Mouse (Mus musculus) liver, embryonic 13.5 days (tissue): ENCODE measurements around the gene Herc6. TPM values are rescaled to one million over a fixed set of nuclear protein-coding genes. Genes with fewer than 3 reads are reported as not detected.

Source experiments
- ATAC-seq: fragments of 200-750 bp; cut with Nextera tagmentation; 2 replicates; pipeline ENCODE4 v1.8.0; 2017; ENCODE audit warnings: low read depth, mild to moderate bottlenecking, moderate number of reproducible peaks, moderate library complexity
- DNase-seq: peaks from one replicate; pipeline ENCODE4 v3.0.0; 2022
- H3K27ac ChIP-seq: fragments of 300-500 bp; sonication (generic); 2 replicates; pipeline ENCODE4 v1.5.1; 2015; ENCODE audit warnings: moderate library complexity, mild to moderate bottlenecking, inconsistent platforms
- H3K27me3 ChIP-seq: fragments of 300-500 bp; sonication (generic); 2 replicates; pipeline ENCODE4 v1.6.1; 2015; ENCODE audit warnings: mild to moderate bottlenecking, inconsistent platforms
- H3K36me3 ChIP-seq: fragments of 300-500 bp; sonication (generic); 2 replicates; pipeline ENCODE4 v1.6.1; 2015; ENCODE audit warnings: mild to moderate bottlenecking, inconsistent platforms
- H3K4me1 ChIP-seq: fragments of 300-500 bp; sonication (generic); replicated peaks from 2 replicates; pipeline ENCODE4 v1.6.1; 2015; ENCODE audit warnings: inconsistent platforms
- H3K4me2 ChIP-seq: fragments of 300-500 bp; sonication (generic); 2 replicates; pipeline ENCODE4 v1.6.1; 2015; ENCODE audit warnings: inconsistent platforms, mild to moderate bottlenecking, moderate library complexity
- H3K4me3 ChIP-seq: fragments of 300-500 bp; sonication (generic); replicated peaks from 2 replicates; pipeline ENCODE4 v1.5.1; 2015; ENCODE audit warnings: mild to moderate bottlenecking, inconsistent platforms
- H3K9ac ChIP-seq: fragments of 300-500 bp; sonication (generic); 2 replicates; pipeline ENCODE4 v1.6.1; 2015; ENCODE audit warnings: mild to moderate bottlenecking, inconsistent platforms
- H3K9me3 ChIP-seq: fragments of 300-500 bp; sonication (generic); replicated peaks from 2 replicates; pipeline ENCODE4 v1.6.1; 2016; ENCODE audit warnings: inconsistent platforms
- WGBS: fragments of 180-500 bp; shearing (Covaris S2); methylation state at CpG from one replicate; pipeline ENCODE4 v1.1.7; 2015; ENCODE audit not compliant: insufficient replicate concordance; 5-methylcytosine and 5-hydroxymethylcytosine counted together
- polyA plus RNA-seq: library from polyadenylated mRNA; unstranded; fragments of >200 nt; fragmentation: Nextera tagmentation; extraction: Ambion mirVana; gene quantifications from 2 replicates; pipeline ENCODE4 v1.2.1, GENCODE M21; 2015

The Herc6 gene
- polyA plus RNA-seq = 3.1 and 4.9 TPM in 2 replicates

DNA sequence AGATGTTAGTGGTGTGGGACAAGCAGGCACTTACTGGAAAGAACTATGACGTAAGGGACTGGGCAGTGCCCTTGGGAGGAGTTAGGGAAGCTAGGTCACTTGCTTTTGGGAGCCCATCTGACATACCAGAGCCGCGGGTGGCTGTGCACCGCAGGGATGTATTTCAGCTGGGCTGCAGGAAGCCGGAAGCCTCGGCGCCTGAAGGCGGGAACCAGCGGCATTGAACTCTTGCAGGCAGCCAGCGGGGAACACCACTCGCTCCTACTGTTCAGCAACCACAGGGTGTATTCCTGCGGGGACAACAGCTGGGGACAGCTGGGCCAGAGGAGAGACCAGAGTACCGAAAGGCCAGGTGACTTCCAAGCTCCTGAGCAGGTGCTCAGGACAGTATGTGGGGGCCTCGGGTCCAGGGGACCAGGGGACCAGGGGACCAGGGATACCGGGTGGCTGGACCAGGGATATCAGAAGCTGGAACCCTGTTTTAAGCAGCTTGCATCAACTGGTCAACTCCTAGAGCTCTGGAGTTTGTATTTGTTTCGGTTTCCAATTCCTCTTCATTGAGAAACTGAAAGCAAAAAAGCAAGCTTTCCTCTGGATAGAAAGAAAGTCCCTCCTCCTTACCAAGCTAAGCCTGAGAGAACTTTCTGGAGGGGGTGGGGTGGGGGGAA, at the start of gene Herc6:
Gene Herc6 (plus strand): TSS at position 120 of the 668 bp plus-strand sequence.
- Histone ChIP-seq H3K4me3 (peak within 1 kb of the TSS; percentile 79), H3K4me2 (peak within 1 kb of the TSS; percentile 87), H3K27ac (peak within 1 kb of the TSS; percentile 77), H3K36me3 (no peaks in the 10 kb centered on the region), H3K9ac (peak within 1 kb of the TSS; percentile 85), H3K9me3 (no peaks in the 10 kb centered on the region), H3K4me1 (peaks cover 15% of the 10 kb centered on the region), H3K27me3 (no peaks in the 10 kb centered on the region)
- DNase-seq (peak; percentile 60), ATAC-seq (peak; percentile 97)
- WGBS = 2% methylated on average over 16 of the region's 16 CpGs

DNA sequence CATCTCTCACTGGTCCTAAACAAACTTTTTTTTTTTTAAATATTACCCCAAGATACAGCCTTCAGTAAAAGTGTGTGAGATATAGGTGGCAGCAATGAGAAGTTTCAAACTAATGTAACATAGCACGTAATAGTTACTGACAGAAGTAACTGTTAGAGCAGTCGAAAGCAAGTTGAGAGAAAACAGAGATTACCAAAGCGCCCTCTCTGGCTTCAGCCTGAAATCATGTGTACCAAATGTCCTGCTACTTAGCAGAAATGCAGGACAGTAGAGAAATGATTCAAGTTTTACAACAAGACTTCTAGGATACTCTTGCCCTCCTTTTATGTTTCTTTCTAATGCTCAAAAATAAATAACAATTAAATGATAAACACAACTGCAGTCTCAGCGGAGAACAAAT, 49.8 kb upstream of the Herc6 start:
- DNase-seq = no peak
- WGBS = 61% methylated on average over 4 of the region's 4 CpGs
- no peak overlapping the region for H3K9ac ChIP-seq
- no peak for ATAC-seq
- no peak overlapping the region for H3K4me3 ChIP-seq
- H3K9me3 ChIP-seq = no peaks in the 10 kb centered on the region
- H3K27me3 ChIP-seq = no peaks in the 10 kb centered on the region
- no peak overlapping the region for H3K4me2 ChIP-seq
- H3K27ac ChIP-seq = no peak overlapping the region
- H3K4me1 ChIP-seq = peaks cover 31% of the 10 kb centered on the region
- no peaks in the 10 kb centered on the region for H3K36me3 ChIP-seq

DNA sequence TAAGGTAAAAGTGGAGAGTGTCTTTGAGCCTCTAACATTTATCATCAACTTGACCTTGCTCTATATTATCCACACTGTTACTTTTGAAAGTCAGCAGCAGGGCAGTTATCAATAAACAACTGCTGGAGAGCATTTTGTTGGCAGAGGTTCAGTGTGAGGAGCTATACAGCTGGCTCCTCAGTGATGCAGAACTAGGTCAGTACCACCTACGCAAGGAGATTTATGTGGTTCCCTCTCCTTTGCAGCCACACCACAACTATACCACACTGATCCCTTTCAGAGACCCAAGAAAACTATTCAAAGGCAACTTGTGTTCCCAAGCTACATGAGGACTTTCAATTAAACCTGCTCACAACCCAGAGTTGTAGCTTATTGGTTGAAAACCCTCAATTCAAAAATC, 49.4 kb upstream of the Herc6 start:
- no peak overlapping the region for H3K4me3 ChIP-seq
- peaks cover 31% of the 10 kb centered on the region for H3K4me1 ChIP-seq
- ATAC-seq (no peak), DNase-seq (no peak)
- H3K36me3 ChIP-seq = no peaks in the 10 kb centered on the region
- no peaks in the 10 kb centered on the region for H3K9me3 ChIP-seq
- H3K27ac ChIP-seq = no peak overlapping the region
- no peaks in the 10 kb centered on the region for H3K27me3 ChIP-seq
- WGBS = 67% methylated on average over 1 of the region's 1 CpGs
- H3K9ac ChIP-seq = no peak overlapping the region
- no peak overlapping the region for H3K4me2 ChIP-seq

DNA sequence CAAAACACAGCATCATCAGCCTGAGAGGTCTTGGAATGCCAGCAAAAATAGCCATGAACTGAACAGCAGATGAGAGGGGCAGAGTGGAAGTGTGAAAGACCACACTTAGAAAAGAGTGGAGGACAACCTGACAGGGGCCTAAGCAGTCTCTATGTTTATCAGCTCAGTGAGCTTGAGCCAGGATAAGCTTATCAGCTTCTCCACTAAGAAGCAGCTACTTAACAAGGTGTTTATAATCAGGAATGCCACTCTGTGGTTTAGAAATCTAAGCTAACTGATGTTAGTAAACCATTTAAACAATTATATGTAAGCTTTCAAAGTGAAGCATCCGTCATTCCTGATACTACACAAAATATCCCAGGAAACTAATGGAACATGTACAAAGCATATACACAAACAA, 48.8 kb upstream of the Herc6 start:
- no peak for ATAC-seq
- no peaks in the 10 kb centered on the region for H3K36me3 ChIP-seq
- peaks cover 30% of the 10 kb centered on the region for H3K4me1 ChIP-seq
- H3K27ac ChIP-seq = no peak overlapping the region
- no peaks in the 10 kb centered on the region for H3K27me3 ChIP-seq
- H3K4me2 ChIP-seq = no peak overlapping the region
- H3K4me3 ChIP-seq = no peak overlapping the region
- no peaks in the 10 kb centered on the region for H3K9me3 ChIP-seq
- no peak for DNase-seq
- WGBS = 73% methylated on average over 1 of the region's 1 CpGs
- no peak overlapping the region for H3K9ac ChIP-seq

DNA sequence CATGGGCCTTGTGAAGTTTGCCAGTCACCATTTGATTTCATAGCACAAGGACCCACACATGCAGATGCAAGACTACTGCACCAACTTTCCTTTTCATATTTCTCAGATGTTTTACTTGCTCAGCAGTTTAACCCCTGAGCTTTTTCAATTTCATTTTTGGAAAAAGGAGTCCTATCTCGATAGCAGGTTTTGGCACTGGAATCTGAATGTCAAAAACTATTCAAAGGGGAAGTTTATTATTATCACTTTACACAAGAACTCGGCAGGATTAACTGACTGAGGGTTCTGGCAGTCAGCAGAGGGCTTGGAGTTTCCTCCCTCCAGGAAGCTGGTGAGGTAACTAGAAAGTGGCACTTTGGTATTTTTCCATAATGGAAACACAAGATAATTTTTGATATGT, 47.4 kb upstream of the Herc6 start:
- H3K9me3 ChIP-seq = no peaks in the 10 kb centered on the region
- ATAC-seq (no peak), DNase-seq (no peak)
- WGBS = 20% methylated on average over 2 of the region's 2 CpGs
- peak overlapping the region; percentile 88 for H3K4me2 ChIP-seq
- no peaks in the 10 kb centered on the region for H3K27me3 ChIP-seq
- no peak overlapping the region for H3K4me3 ChIP-seq
- H3K27ac ChIP-seq = no peak overlapping the region
- no peaks in the 10 kb centered on the region for H3K36me3 ChIP-seq
- H3K4me1 ChIP-seq = peaks cover 31% of the 10 kb centered on the region
- no peak overlapping the region for H3K9ac ChIP-seq

DNA sequence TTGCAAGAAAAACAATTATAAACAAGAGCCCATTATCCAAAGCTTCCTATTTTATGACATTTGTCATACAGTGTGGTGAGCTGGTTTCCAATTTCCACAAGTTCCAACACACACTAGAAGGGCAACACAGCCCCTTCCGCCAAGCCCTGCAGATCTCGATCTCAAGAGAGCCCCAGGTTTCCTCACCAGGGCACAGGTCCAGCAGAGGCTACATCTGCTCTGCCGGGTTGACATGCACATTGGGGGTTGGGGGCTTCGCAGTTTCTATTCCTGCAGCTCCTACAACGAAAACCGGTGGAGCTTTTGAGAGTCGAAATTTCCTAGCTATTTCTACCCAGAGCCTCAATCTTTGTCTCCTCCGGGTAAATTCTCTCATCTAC, 46.6 kb upstream of the Herc6 start:
- DNase-seq (no peak), ATAC-seq (no peak)
- Histone ChIP-seq H3K36me3 (no peaks in the 10 kb centered on the region), H3K9ac (peak overlapping the region; percentile 67), H3K9me3 (no peaks in the 10 kb centered on the region), H3K4me1 (peaks cover 31% of the 10 kb centered on the region), H3K4me2 (peak overlapping the region; percentile 88), H3K27me3 (no peaks in the 10 kb centered on the region), H3K4me3 (peak overlapping the region; percentile 68), H3K27ac (0 out of 2 replicates have a peak overlapping the region, but pooled peaks have one; percentile 66)
- 9% methylated on average over 8 of the region's 8 CpGs for WGBS

DNA sequence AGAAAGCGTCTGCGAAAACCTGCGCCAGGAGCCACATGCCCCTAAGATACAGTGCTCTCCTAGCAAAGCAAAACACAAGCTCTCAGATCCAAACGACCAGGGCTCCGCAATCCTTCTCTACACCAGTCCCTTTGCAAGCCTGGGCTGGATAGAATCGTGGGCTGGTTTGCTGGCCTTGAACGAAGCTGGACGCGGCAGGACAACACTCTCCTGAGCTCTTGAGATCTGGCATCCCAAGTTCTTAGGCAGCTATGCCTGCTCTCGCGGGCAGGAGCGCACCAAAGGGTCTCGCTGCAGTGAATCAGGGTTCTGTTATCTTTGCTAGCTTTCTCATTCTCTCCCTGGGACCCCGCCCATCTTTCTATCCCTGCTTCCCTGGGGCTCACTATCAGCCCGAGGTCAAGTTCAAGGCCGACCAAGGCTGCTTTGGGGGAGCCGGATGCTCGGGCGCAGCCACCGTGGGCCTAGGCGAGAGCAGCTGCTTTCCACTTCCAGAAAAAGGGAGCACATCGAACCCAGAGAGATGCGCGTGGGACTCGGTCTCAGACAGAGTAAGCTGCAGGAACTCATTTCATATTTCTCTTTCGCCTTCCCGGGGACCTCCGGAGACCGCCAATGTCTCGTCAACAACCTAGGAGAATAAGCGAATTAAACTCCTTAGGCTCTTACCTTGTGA, 46.1 kb upstream of the Herc6 start:
- peaks cover 31% of the 10 kb centered on the region for H3K4me1 ChIP-seq
- ATAC-seq (peak; percentile 11), DNase-seq (peak; percentile 22)
- H3K36me3 ChIP-seq = no peaks in the 10 kb centered on the region
- peak overlapping the region; percentile 66 for H3K27ac ChIP-seq
- peak overlapping the region; percentile 88 for H3K4me2 ChIP-seq
- peak overlapping the region; percentile 67 for H3K9ac ChIP-seq
- H3K4me3 ChIP-seq = peak overlapping the region; percentile 68
- no peaks in the 10 kb centered on the region for H3K9me3 ChIP-seq
- WGBS = under 1% methylated on average over 31 of the region's 31 CpGs
- H3K27me3 ChIP-seq = no peaks in the 10 kb centered on the region

DNA sequence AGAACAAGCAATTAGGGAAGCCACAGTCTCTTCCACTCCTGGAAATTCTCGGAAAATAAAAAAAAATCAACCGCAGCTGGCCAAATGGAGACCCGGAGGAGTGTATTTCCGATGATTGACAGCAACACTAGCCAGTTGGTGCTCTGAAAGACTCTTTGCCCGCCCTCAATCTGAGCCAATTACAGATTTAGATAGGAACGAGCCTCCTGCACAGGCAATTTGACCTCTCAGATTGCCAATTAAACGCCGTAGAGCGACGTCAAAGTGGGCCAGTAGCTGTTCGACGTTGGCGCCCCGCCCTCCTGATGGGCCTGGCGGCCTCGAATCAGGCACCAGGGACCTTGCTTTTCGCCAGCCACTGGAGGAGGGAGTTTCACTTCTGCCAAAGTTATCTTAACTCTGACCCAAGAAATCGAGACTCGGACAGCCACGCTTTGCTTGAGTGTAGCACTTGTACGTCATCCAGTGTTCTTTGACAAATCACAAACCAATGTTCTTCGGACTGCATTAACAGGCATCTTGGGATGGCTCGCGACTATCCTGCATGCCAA, 45.3 kb upstream of the Herc6 start, which contains the start of gene Ppm1k:
Gene Ppm1k (minus strand): TSS at position 83 of the 551 bp plus-strand sequence.
- H3K9me3 ChIP-seq = no peaks in the 10 kb centered on the region
- peak within 1 kb of the TSS; percentile 68 for H3K4me3 ChIP-seq
- peak; percentile 92 for DNase-seq
- ATAC-seq = peak; percentile 97
- H3K4me1 ChIP-seq = peaks cover 31% of the 10 kb centered on the region
- under 1% methylated on average over 24 of the region's 24 CpGs for WGBS
- H3K9ac ChIP-seq = peak within 1 kb of the TSS; percentile 67
- peak within 1 kb of the TSS; percentile 66 for H3K27ac ChIP-seq
- H3K4me2 ChIP-seq = peak within 1 kb of the TSS; percentile 88
- H3K27me3 ChIP-seq = no peaks in the 10 kb centered on the region
- no peaks in the 10 kb centered on the region for H3K36me3 ChIP-seq

DNA sequence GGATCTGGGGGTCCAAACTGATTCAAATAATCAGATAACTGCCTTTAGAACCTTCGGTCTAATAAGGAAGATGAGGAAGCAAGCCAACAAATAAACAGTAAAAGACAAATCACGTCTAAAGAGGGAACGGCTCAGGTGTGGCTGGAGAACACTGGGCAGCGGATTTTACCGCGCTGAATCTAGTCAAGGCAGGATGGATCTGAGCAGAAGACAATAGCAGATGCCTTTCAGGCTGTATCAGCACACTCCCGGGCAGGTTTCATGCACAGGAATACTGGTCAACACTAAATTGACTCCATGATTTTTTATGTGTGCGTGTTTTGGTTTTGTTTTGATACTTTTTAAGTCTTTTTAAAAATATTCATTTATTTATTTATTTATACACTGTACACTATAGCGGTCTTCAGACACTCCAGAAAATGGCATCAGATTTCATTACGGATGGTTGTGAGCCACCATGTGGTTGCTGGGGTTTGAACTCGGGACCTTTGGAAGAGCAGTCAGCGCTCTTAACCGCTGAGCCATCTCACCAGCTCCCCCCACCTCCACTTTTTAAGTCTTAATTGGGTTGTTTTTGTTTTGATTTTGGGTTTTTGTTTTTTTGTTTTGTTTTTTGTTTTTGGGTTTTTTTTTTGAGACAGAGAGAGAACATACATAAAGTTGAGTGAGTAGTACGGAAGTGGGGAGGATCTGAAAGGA, 44.7 kb upstream of the Herc6 start:
- ATAC-seq (0 out of 2 replicates have a peak, but pooled peaks have one; percentile 16), DNase-seq (no peak)
- 24% methylated on average over 14 of the region's 14 CpGs for WGBS

DNA sequence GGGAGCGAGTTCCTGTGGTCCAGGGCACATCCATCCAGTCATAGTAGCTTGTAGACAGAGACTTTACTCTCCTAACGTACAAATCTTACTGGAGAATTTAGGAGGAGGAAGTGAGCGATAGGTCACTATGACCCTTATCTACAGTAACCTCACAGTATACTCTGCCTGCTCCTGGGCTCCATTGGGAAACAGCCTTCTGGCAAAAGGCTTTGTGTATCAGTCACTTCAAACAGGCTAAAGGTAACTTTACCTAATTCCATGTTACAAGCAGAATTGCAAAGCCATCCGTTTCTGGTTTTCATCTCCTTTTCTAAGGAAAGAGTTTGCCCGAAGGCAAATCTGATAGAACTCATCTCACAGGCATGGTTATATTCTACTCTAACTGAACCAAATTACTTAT, 42.9 kb upstream of the Herc6 start:
- DNase-seq (no peak), ATAC-seq (no peak)
- no peaks in the 10 kb centered on the region for H3K27me3 ChIP-seq
- H3K9me3 ChIP-seq = no peaks in the 10 kb centered on the region
- no peak overlapping the region for H3K4me3 ChIP-seq
- WGBS = 54% methylated on average over 5 of the region's 5 CpGs
- H3K36me3 ChIP-seq = no peaks in the 10 kb centered on the region
- no peak overlapping the region for H3K4me2 ChIP-seq
- H3K27ac ChIP-seq = no peak overlapping the region
- H3K4me1 ChIP-seq = peaks cover 19% of the 10 kb centered on the region
- H3K9ac ChIP-seq = no peak overlapping the region

More for the DNA sequence above, 44.7 kb upstream of the Herc6 start:
- peak overlapping the region; percentile 59 for H3K9ac ChIP-seq
- peak overlapping the region; percentile 68 for H3K4me3 ChIP-seq
- H3K27ac ChIP-seq = peak overlapping the region; percentile 59
- H3K36me3 ChIP-seq = no peaks in the 10 kb centered on the region
- no peaks in the 10 kb centered on the region for H3K27me3 ChIP-seq
- H3K9me3 ChIP-seq = no peaks in the 10 kb centered on the region
- H3K4me2 ChIP-seq = peak overlapping the region; percentile 88
- peaks cover 30% of the 10 kb centered on the region for H3K4me1 ChIP-seq

DNA sequence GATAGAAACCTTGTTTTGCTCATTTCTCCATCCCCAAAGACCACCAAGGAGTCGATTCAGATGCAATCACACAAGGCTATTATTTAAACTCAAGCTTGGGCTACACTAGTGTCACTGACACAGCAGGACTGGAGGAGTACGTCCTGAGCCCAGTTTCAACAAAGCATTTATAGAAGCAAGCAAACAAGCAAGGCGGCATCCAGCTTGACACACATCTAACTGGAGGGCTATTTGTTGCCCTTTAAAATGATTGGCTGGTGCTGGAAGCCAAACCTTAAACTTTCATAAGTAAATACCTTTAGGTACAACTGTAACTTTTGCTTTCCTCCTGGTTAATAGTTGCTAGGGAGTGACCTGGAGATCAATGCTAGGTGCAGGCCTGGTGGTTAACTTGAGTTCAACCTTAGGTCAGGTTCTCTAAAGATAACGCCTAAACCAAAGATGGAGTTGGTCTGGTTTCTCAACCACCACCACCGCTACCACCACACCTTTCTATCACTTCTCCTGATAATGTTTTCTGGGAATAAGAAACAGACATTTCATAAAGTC, 39.8 kb upstream of the Herc6 start:
- Histone ChIP-seq H3K4me3 (no peak overlapping the region), H3K9me3 (no peaks in the 10 kb centered on the region), H3K36me3 (no peaks in the 10 kb centered on the region), H3K4me1 (0 out of 2 replicates have a peak, but pooled peaks cover 2% of the 10 kb centered on the region), H3K9ac (no peak overlapping the region), H3K27me3 (no peaks in the 10 kb centered on the region), H3K4me2 (no peak overlapping the region), H3K27ac (no peak overlapping the region)
- DNase-seq (no peak), ATAC-seq (peak; percentile 70)
- 54% methylated on average over 5 of the region's 5 CpGs for WGBS
